In genomic region chr10:25250108-25250507, GRCm38 (mm10) we compare ENCODE assay signal across 1 mouse cellular context.
TF ChIP-seq lines count a peak whose summit lies in the region.

No protein-coding gene starts in this region.

TF ChIP-seq in MEL, 35 proteins besides CTCF, POLR2A, EP300 and RAD21 (continued from another document):
- no peak for TF ChIP-seq NRF1 (IDR thresholded peaks at IDR 0.05; ENCODE audit: insufficient read depth, low read depth, low read length, poor library complexity, severe bottlenecking)
- peak; percentile 62 for TF ChIP-seq SMC3 (IDR thresholded peaks at IDR 0.05; ENCODE audit: low read depth, low read length)
- TF ChIP-seq TCF12 (IDR thresholded peaks at IDR 0.05; ENCODE audit: low read depth, low read length): no peak
- no peak for TF ChIP-seq SIN3A (IDR thresholded peaks at IDR 0.05; ENCODE audit: low read length)
- TF ChIP-seq MAFK (IDR thresholded peaks at IDR 0.05; ENCODE audit: borderline replicate concordance, low read depth, low read length): no peak
- no peak for TF ChIP-seq GATA1 (IDR thresholded peaks at IDR 0.05; ENCODE audit: low read depth, low read length)
- TF ChIP-seq UBTF (IDR thresholded peaks at IDR 0.05; ENCODE audit: borderline replicate concordance, insufficient read depth, low read depth, low read length): no peak
- no peak for TF ChIP-seq CHD1 (IDR thresholded peaks at IDR 0.05; ENCODE audit: low read depth, low read length)
- no peak for TF ChIP-seq USF1 (IDR thresholded peaks at IDR 0.05; ENCODE audit: low read depth, low read length)
- TF ChIP-seq TAL1 (IDR thresholded peaks at IDR 0.05; ENCODE audit: low read length): no peak
- 0 out of 2 replicates have a peak, but pooled peaks have one; percentile 16 for TF ChIP-seq TBP (IDR thresholded peaks at IDR 0.05; ENCODE audit: low read depth, low read length)
- no peak for TF ChIP-seq ELF1 (IDR thresholded peaks at IDR 0.05; ENCODE audit: low read depth, low read length)
